Mouse (Mus musculus) stomach, embryonic 14.5 days (tissue): ENCODE data around the gene Dock7. TPM values are rescaled to one million over a fixed set of nuclear protein-coding genes. Genes with fewer than 3 reads are reported as not detected.
"Not testable (repeated sequence)": the region's sequence is repeated elsewhere in the genome, so short reads cannot be mapped to it uniquely, and the experiment has no call there.

Source experiments
- ATAC-seq: fragments of 200-750 bp; cut with Nextera tagmentation; 2 replicates; pipeline ENCODE4 v1.8.0; 2017; ENCODE audit warnings: low read depth, moderate TSS enrichment; ENCODE audit not compliant: insufficient number of reproducible peaks, insufficient read depth, low FRiP score
- H3K27ac ChIP-seq: fragments of 300-500 bp; sonication (generic); 2 replicates; pipeline ENCODE4 v1.5.1; 2014; ENCODE audit warnings: mild to moderate bottlenecking, low read length, moderate library complexity, mixed read lengths
- H3K27me3 ChIP-seq: fragments of 300-500 bp; sonication (generic); 2 replicates; pipeline ENCODE4 v1.6.1; 2014; ENCODE audit warnings: low read length, control low read depth, mixed read lengths; ENCODE audit not compliant: control insufficient read depth, insufficient read depth
- H3K36me3 ChIP-seq: fragments of 300-500 bp; sonication (generic); 2 replicates; pipeline ENCODE4 v1.6.1; 2014; ENCODE audit warnings: mild to moderate bottlenecking, control low read depth, low read length, moderate library complexity, mixed read lengths; ENCODE audit not compliant: control insufficient read depth, insufficient read depth
- H3K4me1 ChIP-seq: fragments of 300-500 bp; sonication (generic); 2 replicates; pipeline ENCODE4 v1.6.1; 2014; ENCODE audit warnings: low read length, control low read depth, mixed read lengths; ENCODE audit not compliant: control insufficient read depth, insufficient read depth
- H3K4me2 ChIP-seq: fragments of 300-500 bp; sonication (generic); replicated peaks from 2 replicates; pipeline ENCODE4 v1.6.1; 2014; ENCODE audit warnings: low read depth, low read length, control low read depth
- H3K4me3 ChIP-seq: fragments of 300-500 bp; sonication (generic); 2 replicates; pipeline ENCODE4 v1.5.1; 2014; ENCODE audit warnings: low read depth, low read length, control low read depth
- H3K9ac ChIP-seq: fragments of 300-500 bp; sonication (generic); replicated peaks from 2 replicates; pipeline ENCODE4 v1.6.1; 2014; ENCODE audit warnings: low read depth, mild to moderate bottlenecking, control low read depth, low read length, moderate library complexity, mixed read lengths
- H3K9me3 ChIP-seq: fragments of 300-500 bp; sonication (generic); 2 replicates; pipeline ENCODE4 v1.6.1; 2016; ENCODE audit warnings: low read depth, low read length, control low read depth; ENCODE audit not compliant: control insufficient read depth
- WGBS: fragments of 180-500 bp; shearing (Covaris S2); extraction: QIAGEN DNeasy Blood & Tissue Kit; methylation state at CpG from one replicate; pipeline ENCODE4 v1.1.7; 2014; 5-methylcytosine and 5-hydroxymethylcytosine counted together
- polyA plus RNA-seq: library from polyadenylated mRNA; unstranded; fragments of >200 nt; fragmentation: Nextera tagmentation; extraction: Ambion mirVana; gene quantifications from 2 replicates; pipeline ENCODE4 v1.2.1, GENCODE M21; 2014

Gene Dock7
- polyA plus RNA-seq, 1 experiment from 2014 or later = 75.7 TPM

GRCm38 (mm10) chr4:99028377-99028776 lies 92.3 kb downstream of the Dock7 start:
- Histone ChIP-seq H3K27me3 (no peaks in the 10 kb centered on the region), H3K36me3 (no peaks in the 10 kb centered on the region; the same call in none of the 2 replicates), H3K9ac (no peak overlapping the region), H3K4me1 (no peaks in the 10 kb centered on the region), H3K27ac (no peak overlapping the region), H3K4me3 (no peak overlapping the region), H3K9me3 (no peaks in the 10 kb centered on the region), H3K4me2 (no peak overlapping the region)
- WGBS = 77% methylated on average over 5 of the region's 5 CpGs
- ATAC-seq = no peak

- no peaks in the 10 kb centered on the region for H3K27me3 ChIP-seq
- no peak overlapping the region for H3K27ac ChIP-seq
- H3K9ac ChIP-seq = no peak overlapping the region
- peaks cover 11% of the 10 kb centered on the region for H3K36me3 ChIP-seq
- WGBS = 93% methylated on average over 8 of the region's 8 CpGs
- no peaks in the 10 kb centered on the region for H3K9me3 ChIP-seq
- no peak overlapping the region for H3K4me3 ChIP-seq
- H3K4me1 ChIP-seq = no peaks in the 10 kb centered on the region
- no peak overlapping the region for H3K4me2 ChIP-seq
- no peak for ATAC-seq
Measured at GRCm38 (mm10) chr4:99022221-99022620, 98.5 kb downstream of the Dock7 start.

GRCm38 (mm10) chr4:99011039-99011438 lies 109.7 kb downstream of the Dock7 start:
- Histone ChIP-seq H3K9me3 (no peaks in the 10 kb centered on the region), H3K4me2 (no peak overlapping the region), H3K36me3 (peaks cover 18% of the 10 kb centered on the region), H3K9ac (no peak overlapping the region), H3K27ac (no peak overlapping the region), H3K4me3 (no peak overlapping the region), H3K27me3 (no peaks in the 10 kb centered on the region), H3K4me1 (no peaks in the 10 kb centered on the region)
- ATAC-seq = no peak
- WGBS = 90% methylated on average over 4 of the region's 4 CpGs

GRCm38 (mm10) chr4:99006319-99006718 lies 114.4 kb downstream of the Dock7 start:
- Histone ChIP-seq H3K9ac (no peak overlapping the region), H3K27ac (no peak overlapping the region), H3K4me3 (no peak overlapping the region), H3K9me3 (no peaks in the 10 kb centered on the region), H3K4me2 (no peak overlapping the region), H3K27me3 (no peaks in the 10 kb centered on the region), H3K4me1 (no peaks in the 10 kb centered on the region), H3K36me3 (peaks cover 12% of the 10 kb centered on the region)
- WGBS = 78% methylated on average over 2 of the region's 2 CpGs
- no peak for ATAC-seq

GRCm38 (mm10) chr4:99005574-99005973 lies 115.1 kb downstream of the Dock7 start:
- peaks cover 12% of the 10 kb centered on the region for H3K36me3 ChIP-seq
- ATAC-seq = no peak
- no peak overlapping the region for H3K9ac ChIP-seq
- WGBS = 93% methylated on average over 2 of the region's 2 CpGs
- no peaks in the 10 kb centered on the region for H3K4me1 ChIP-seq
- H3K27ac ChIP-seq = no peak overlapping the region
- no peaks in the 10 kb centered on the region for H3K27me3 ChIP-seq
- no peak overlapping the region for H3K4me2 ChIP-seq
- no peaks in the 10 kb centered on the region for H3K9me3 ChIP-seq
- no peak overlapping the region for H3K4me3 ChIP-seq

- Histone ChIP-seq H3K9ac (no peak overlapping the region), H3K4me3 (no peak overlapping the region), H3K27ac (no peak overlapping the region), H3K27me3 (no peaks in the 10 kb centered on the region), H3K4me2 (no peak overlapping the region), H3K4me1 (no peaks in the 10 kb centered on the region), H3K36me3 (peaks cover 19% of the 10 kb centered on the region), H3K9me3 (no peaks in the 10 kb centered on the region)
- ATAC-seq = no peak
- 72% methylated on average over 4 of the region's 4 CpGs for whole genome bisulfite sequencing
Measured at GRCm38 (mm10) chr4:98993491-98993890, 127.2 kb downstream of the Dock7 start.

GRCm38 (mm10) chr4:98984701-98985100 lies 136.0 kb downstream of the Dock7 start:
- Histone ChIP-seq H3K9me3 (no peaks in the 10 kb centered on the region), H3K36me3 (peaks cover 32% of the 10 kb centered on the region), H3K27ac (no peak overlapping the region), H3K4me3 (no peak overlapping the region), H3K4me1 (no peaks in the 10 kb centered on the region), H3K9ac (no peak overlapping the region), H3K4me2 (no peak overlapping the region), H3K27me3 (no peaks in the 10 kb centered on the region)
- ATAC-seq = no peak
- WGBS = 77% methylated on average over 8 of the region's 8 CpGs

GRCm38 (mm10) chr4:98979976-98980375 lies 140.7 kb downstream of the Dock7 start:
- not testable (repeated sequence) for H3K9ac ChIP-seq, H3K27me3 ChIP-seq, H3K9me3 ChIP-seq, H3K4me1 ChIP-seq, H3K27ac ChIP-seq, H3K4me3 ChIP-seq, H3K4me2 ChIP-seq, ATAC-seq
- peaks cover 23% of the 10 kb centered on the region for H3K36me3 ChIP-seq
- 74% methylated on average over 3 of the region's 3 CpGs for WGBS

- Histone ChIP-seq H3K9ac (no peak overlapping the region), H3K27ac (no peak overlapping the region), H3K9me3 (no peaks in the 10 kb centered on the region), H3K27me3 (no peaks in the 10 kb centered on the region), H3K4me1 (no peaks in the 10 kb centered on the region), H3K4me2 (no peak overlapping the region), H3K36me3 (peaks cover 14% of the 10 kb centered on the region), H3K4me3 (no peak overlapping the region)
- no peak for ATAC-seq
- WGBS = 86% methylated on average over 2 of the region's 2 CpGs
Measured at GRCm38 (mm10) chr4:98978693-98979092, 142.0 kb downstream of the Dock7 start.
